Mouse (Mus musculus) T-helper 17 cell (primary cell): Measurements from ENCODE around the gene Plxnc1.

ENCODE experiments used
- in situ Hi-C, 2 experiments: fragments of 300-600 bp; cut with MboI, MseI; formaldehyde crosslinking; loops; 1 replicate in 1 of 2; 2 replicates in 1 of 2; pipeline ENCODE4 v1.15.1; 2025; ENCODE audit warnings: high pct_unique_total_duplicates in 2 of 2

Plxnc1 gene

DNA sequence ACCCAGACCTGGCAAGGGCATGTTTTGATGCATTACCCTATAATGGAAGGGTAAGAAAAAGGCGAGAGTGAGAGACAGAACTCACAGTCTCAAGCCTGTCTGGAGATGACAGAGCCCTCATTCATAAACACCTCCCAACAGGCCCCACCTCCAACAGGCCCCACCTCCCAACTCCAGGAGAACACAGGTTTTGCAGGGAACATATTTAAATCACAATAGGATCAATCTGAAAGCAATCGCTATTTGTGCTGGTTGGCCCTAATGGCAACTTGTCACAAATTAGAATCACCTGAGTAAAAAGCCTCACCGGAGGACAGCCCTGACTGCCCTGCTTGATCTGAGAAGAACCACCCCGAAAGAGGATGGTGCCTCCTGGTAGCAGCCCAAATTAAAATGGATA lies 54.9 kb downstream of the Plxnc1 start:
- in situ Hi-C loops = no loop called here

DNA sequence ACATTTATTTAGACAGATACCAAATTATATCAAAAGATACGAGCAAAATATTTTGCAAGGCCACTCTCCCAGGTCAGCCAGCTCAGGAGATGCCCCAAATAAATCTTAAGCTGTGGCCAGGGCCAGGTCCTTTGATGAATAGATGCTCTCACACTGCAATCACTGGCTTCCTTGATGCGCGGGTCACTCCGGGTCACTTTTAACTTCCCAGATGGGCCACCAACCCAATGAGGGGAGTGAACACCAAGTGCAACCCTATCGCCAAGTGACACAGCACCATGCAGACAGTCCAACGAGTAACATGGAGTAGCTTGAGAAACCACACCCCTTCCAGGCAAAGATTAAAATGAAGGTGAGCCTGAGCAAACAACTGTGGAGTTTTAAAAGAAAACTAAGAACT lies 61.4 kb downstream of the Plxnc1 start:
- in situ Hi-C loops = no loop called here

GRCm38 (mm10) chr10:94871506-94871905 lies 73.1 kb downstream of the Plxnc1 start:
- in situ Hi-C loops = no loop called here

DNA sequence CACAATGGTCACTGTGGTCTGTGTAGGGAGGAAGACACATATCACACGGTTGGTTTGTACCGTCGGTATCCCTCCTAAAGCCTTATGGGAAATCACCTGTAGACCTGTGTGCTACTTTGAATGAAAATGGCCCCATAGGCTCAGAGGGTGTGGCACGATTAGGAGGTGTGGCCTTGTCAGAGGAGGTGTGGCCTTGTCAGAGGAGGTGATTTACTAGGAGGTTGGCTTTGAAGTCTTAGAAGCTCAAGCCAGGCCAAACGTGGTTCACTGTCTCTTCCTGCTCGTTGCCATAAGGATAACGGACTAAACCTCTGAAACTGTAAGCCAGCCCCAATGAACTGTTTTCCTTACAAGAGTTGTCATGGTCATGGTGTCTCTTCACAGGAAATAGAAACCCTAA lies 73.5 kb downstream of the Plxnc1 start:
- in situ Hi-C loops = no loop called here

DNA sequence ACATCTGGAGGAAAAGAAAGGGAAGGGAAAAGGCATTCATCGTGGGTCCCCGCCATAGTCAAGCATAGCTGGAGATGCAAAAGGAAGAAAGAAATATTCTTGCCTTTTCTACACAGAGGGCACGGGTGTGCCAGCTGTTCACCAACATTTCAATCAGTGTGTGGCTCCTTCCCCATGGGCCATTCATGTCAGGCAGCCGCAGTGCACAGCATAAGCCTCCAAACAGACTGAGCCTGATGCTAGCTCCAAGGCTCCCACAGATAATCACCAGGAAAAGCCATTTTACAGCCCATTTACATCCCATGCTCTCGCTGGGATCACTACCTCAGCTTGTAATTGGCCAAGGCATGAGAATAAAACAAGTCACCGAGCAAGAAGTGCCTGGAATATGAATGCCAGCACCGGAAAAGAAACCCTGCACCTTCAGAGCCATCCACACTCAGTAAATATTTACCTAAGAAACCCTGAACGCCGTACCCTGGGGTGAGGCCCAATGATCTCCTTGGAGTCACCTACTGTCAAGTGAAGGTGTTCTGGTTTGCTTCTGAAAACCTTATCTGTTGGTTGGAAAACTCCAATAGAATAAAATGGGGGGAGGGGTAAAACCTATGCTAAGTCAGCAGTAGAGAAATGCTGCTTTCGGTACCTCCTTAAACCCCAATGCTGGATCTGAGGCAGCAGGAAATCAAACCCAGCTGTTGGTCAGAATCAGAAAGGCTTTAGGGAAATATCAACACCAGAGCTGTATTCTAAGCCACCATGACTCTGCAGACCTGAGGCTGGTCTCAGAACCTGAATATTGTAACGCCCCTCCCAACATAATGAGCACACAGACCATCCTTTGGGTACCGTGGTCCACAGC lies 77.4 kb downstream of the Plxnc1 start:
- in situ Hi-C loops = no loop called here

- in situ Hi-C loops = no loop called here
These were observed 79.4 kb downstream of the Plxnc1 start for GRCm38 (mm10) chr10:94865206-94865605.

DNA sequence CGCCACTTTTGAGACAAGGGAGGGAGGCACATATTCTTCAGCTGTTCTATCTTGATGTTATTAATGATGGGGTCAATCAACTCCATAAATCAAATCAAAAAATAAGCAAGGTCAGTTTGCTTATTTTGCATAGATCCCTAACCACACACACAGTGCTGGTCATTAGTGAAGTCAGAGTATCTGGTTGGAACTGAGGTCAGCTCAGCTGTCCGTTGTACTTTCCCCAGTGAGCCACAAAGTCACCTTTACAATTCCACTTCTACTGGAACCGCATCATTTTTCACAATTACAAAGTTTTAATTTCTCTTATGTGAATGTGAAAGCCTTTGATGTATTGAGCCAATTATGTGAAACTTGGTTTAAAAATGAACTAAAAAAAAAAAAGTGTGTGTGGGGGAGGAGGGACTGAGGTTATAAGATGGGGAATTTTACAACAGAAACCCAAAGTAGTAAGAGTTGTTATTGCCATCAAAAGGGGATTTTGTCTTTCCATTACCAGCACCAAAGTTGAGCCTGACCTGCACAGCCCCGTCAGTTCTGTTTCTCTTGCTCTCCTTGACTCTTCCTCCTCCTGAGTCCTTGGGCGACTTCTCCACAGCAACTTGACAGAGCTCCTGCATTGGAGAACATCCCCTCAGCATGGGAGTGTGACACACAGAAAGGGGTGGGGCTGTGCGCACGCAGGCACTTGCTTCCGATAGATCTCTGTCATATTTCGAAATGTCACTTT lies 80.3 kb downstream of the Plxnc1 start:
- in situ Hi-C loops = no loop called here

GRCm38 (mm10) chr10:94863251-94863650 lies 81.4 kb downstream of the Plxnc1 start:
- in situ Hi-C loops = no loop called here

DNA sequence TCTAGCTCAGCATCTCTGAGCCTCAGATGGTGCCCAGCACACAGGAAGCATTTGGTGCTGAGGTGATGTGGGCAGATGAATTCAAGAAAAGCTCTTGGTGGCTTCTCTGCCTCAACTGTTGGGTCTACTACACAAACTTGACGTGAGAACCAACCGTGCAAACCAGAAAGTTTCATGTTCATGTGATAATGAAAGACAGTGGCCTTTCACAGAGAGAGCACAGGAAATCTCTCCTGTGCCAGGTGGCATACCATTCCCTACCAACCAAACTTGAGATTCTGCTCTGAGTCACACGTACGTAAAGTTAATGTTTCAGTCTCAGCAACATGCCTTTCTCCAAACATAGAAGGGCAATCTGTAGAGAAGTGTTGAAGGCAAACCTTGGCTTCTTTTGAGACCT lies 83.8 kb downstream of the Plxnc1 start:
- in situ Hi-C loops = no loop called here

DNA sequence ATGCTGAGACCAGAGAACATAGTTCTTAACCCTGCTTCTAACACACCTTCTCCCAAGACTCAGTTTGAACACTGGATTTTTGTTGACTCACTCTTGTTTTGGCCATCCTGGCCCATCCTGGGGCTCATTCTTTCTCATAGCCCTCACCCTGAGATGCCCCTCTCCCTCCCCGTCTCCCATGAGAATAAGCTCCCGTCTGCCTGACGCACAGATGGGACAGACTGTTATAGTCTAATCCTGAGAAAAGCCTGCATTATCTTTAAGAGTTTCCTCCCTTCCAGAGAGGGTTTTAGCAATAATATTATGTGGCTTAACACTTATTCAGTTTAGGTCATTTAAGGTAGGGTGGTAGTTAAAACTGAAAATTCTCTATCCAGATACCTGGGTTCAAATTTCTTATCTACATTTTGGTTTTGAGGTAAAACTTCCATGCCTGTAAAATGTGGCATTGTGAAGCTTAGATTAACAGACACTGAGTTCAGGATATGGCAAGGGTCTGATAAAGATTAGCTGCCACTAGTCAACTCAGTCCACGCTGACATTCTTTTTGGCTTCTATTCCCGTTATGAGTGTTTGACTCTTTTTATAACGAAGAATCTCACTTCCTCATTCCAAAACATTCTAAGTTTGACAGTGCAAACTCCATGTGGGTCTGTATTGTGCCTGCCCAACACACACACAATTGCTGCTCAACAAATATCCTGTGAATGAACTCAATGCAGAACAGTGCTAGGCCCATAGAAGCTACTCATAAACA lies 86.2 kb downstream of the Plxnc1 start:
- in situ Hi-C loops = no loop called here

- in situ Hi-C loops = no loop called here
These were observed 94.1 kb downstream of the Plxnc1 start for GRCm38 (mm10) chr10:94850565-94850964.

- in situ Hi-C loops = no loop called here
These were observed 94.7 kb downstream of the Plxnc1 start for GRCm38 (mm10) chr10:94849930-94850329.

GRCm38 (mm10) chr10:94849360-94849759 lies 95.3 kb downstream of the Plxnc1 start:
- in situ Hi-C loops = no loop called here

GRCm38 (mm10) chr10:94848344-94848743 lies 96.3 kb downstream of the Plxnc1 start:
- in situ Hi-C loops = no loop called here

DNA sequence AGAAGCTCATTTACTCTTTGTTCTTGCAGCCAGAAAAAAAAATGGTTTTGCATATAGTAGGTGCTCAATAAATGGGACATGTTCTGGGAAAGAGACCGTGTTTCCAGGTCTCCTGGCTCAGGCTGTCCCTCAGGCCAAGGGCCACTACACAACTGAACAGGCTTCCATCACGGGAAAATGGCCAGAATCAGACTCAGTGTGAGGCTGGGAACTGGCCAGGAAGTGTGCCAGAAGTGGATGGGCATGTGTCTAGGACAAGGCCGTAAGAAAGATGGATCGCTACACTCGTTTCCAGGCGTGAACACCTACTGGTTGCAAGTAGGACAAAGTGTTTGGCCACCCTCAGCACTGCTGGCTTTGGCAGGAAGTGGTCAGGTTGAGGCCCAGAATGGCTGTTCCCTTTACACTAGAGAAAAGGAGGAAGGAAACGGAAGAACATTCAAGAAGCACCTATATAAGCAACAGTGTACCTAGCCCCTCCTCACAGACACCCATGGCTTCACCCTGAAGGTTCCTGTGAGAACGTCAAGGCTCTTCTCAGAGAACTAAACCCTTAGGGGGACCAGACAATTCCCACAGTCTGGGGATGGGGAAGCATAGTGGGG lies 98.0 kb downstream of the Plxnc1 start:
- in situ Hi-C loops = no loop called here

DNA sequence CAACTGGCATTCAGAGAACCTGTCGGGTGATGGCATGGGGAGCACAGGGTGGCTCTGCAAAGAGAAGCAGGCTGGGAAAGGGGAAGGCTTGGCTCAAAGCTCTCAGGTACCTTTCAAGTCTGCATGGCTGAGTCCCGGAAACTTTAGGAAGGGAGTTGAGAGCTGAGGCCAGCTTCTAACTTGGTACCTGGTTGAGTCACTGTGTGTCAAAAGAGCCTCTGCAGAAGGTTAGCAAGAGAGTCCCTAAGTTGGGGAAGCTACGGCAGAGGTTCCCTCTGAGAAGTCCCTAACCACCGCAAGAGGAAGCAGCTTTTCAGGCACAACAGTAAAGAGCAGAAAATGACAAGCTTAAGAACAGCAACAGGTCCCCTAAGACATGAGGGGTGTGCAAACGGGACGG lies 99.9 kb downstream of the Plxnc1 start:
- in situ Hi-C loops = no loop called here

DNA sequence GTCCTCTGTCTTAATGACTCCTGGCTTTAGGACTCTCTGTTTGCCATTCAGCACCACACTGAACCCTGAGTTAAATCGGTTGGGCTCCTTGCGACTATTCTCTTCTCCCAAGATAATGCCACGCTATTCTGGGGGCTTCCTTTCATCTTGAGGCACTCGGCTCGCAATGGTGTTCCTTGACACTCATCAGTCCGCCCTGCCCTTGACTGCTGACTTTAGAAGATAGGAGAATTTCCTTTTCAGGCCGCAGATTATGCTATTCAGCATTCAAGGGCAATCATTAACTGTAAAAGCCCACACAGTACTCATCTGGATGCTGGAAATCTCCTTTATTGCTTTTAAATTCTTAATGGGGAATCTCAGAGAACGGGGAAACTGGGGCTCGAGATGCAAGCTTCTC lies 108.8 kb downstream of the Plxnc1 start:
- in situ Hi-C loops = no loop called here

DNA sequence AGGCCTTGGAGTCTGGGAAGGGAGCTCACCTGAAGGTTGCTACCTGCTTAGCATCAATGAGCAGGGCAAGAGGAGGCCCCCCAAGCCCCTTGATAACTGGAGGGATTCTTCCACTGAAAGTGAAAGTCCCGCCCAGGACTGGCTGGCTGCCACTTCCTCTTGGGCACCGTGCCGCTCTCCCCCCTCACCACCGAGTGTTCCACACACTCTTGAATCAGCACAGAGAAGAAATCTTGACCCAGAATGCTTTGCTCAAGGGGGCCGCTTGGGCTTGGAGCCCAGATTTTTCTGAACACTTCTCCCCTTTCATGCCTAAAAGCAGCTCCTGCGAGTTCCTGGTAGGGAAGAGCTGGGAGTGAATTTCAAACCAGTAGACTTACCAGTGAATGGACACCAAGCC lies 115.2 kb downstream of the Plxnc1 start:
- in situ Hi-C loops = loop anchor here in 1 of 2 experiments (10.0 kb wide), 1 partner anchor 115 kb away; the partner anchor contains the start of gene Plxnc1

GRCm38 (mm10) chr10:94828734-94829230 lies 115.9 kb downstream of the Plxnc1 start:
- in situ Hi-C loops = loop anchor here in 1 of 2 experiments (10.0 kb wide), 1 partner anchor 116 kb away; the partner anchor contains the start of gene Plxnc1

DNA sequence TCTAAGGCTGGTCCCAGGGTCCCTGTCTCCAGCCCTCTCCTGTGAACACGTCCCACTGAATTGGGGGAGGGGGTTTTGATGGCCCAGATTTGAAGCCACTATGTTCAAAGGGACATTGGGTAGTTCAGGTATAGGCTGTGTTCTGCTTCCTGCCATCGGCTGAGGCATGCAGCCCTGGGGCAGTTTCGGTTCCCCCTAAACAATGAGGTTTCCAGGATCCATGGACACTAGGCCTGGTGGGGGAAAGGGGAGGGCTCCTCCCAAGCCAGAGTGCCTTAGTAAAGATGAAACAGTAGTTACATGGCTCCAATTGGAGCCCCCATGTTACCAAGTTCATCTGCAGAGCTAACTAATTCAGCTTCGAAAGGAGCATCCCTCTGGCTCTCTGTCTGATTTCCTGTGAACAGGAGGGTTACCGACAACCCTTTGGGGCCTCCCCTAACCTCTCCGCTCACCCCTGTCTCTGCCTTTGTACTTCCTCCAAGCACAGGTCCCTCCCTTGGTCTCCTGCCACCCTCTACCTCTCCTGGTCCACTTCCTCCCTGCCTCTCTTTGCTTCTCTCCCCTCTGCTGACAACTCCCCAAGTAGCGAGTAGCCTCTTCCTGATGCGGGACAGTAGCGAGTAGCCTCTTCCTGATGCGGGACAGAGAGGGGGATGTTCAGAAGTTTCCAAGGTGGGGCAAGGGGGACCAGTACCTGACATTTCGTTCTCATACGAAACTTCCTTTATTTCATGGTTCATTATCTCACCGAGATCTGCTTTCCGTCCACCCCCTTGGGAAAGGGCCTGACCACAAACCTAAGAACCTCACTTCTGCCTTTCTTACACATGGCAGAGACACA lies 116.5 kb downstream of the Plxnc1 start:
- in situ Hi-C loops = loop anchor here in 1 of 2 experiments (10.0 kb wide), 1 partner anchor 117 kb away; the partner anchor contains the start of gene Plxnc1
